Mouse (Mus musculus): Measurements from ENCODE around the gene 1700001K19Rik. TPM values are rescaled to one million over a fixed set of nuclear protein-coding genes. Genes with fewer than 3 reads are reported as not detected.

The 1700001K19Rik gene
- polyA plus RNA-seq (2012; ENCODE audit: low replicate concordance): not detected in 2 replicates

GRCm38 (mm10) chr12:110682561-110683299 lies at the start of gene 1700001K19Rik:
Gene 1700001K19Rik (minus strand): TSS chr12:110682619.

GRCm38 (mm10) chr12:110702556-110702955 lies 20.1 kb upstream of the 1700001K19Rik start, which contains the start of gene Hsp90aa1:
Gene Hsp90aa1 (minus strand): TSS chr12:110702728.

Other genes with a start within 250 kb of the 1700001K19Rik start
- gene Ppp2r5c, start 235.5 kb downstream of the 1700001K19Rik start, polyA plus RNA-seq (2012; ENCODE audit: low replicate concordance): 26.4 and 38.1 TPM in 2 replicates
- 292 and 395 TPM in 2 replicates for gene Dync1h1, start 81.2 kb downstream of the 1700001K19Rik start, polyA plus RNA-seq (2012; ENCODE audit: low replicate concordance)
- 8.8 and 111 TPM in 2 replicates for gene Hsp90aa1, start 20.1 kb upstream of the 1700001K19Rik start, polyA plus RNA-seq (2012; ENCODE audit: low replicate concordance)
- gene Wdr20, start 55.3 kb upstream of the 1700001K19Rik start, polyA plus RNA-seq (2012; ENCODE audit: low replicate concordance): 6.1 and 38.6 TPM in 2 replicates
- gene Mok, start 158.3 kb upstream of the 1700001K19Rik start, polyA plus RNA-seq (2012; ENCODE audit: low replicate concordance): 0.06 and 0.29 TPM in 2 replicates
- 14.4 and 15.2 TPM in 2 replicates for gene Zfp839, start 167.6 kb upstream of the 1700001K19Rik start, polyA plus RNA-seq (2012; ENCODE audit: low replicate concordance)
- 1.3 and 6.1 TPM in 2 replicates for gene Cinp, start 206.5 kb upstream of the 1700001K19Rik start, polyA plus RNA-seq (2012; ENCODE audit: low replicate concordance)
- gene Tecpr2, start 206.6 kb upstream of the 1700001K19Rik start, polyA plus RNA-seq (2012; ENCODE audit: low replicate concordance): 3.1 and 3.6 TPM in 2 replicates

Data from hematopoietic multipotent progenitor cell, adult 10-12 weeks (in vitro differentiated cells).